Mouse (Mus musculus) heart, postnatal 0 days (tissue): ENCODE data around the gene Stk39. TPM values are rescaled to one million over a fixed set of nuclear protein-coding genes. Genes with fewer than 3 reads are reported as not detected.

Source experiments
- ATAC-seq: fragments of 200-750 bp; cut with Nextera tagmentation; 2 replicates; pipeline ENCODE4 v1.8.0; 2017; ENCODE audit warnings: low read depth, moderate number of reproducible peaks, moderate library complexity; ENCODE audit not compliant: insufficient read depth
- DNase-seq: peaks from one replicate; pipeline ENCODE4 v3.0.0-alpha.2; 2016; ENCODE audit warnings: low spot score
- H3K27ac ChIP-seq: fragments of 300-500 bp; sonication (generic); 2 replicates; pipeline ENCODE4 v1.5.1; 2014; ENCODE audit warnings: low read depth, mild to moderate bottlenecking
- H3K27me3 ChIP-seq: fragments of 300-500 bp; sonication (generic); 2 replicates; pipeline ENCODE4 v1.6.1; 2014; ENCODE audit warnings: low read length, mixed read lengths; ENCODE audit not compliant: control insufficient read depth, insufficient read depth
- H3K36me3 ChIP-seq: fragments of 300-500 bp; sonication (generic); replicated peaks from 2 replicates; pipeline ENCODE4 v1.6.1; 2014; ENCODE audit warnings: low read length, mixed read lengths; ENCODE audit not compliant: control insufficient read depth, insufficient read depth
- H3K4me1 ChIP-seq: fragments of 300-500 bp; sonication (generic); 2 replicates; pipeline ENCODE4 v1.6.1; 2014; ENCODE audit warnings: antibody characterized with exemption; ENCODE audit not compliant: control insufficient read depth, insufficient read depth
- H3K4me2 ChIP-seq: fragments of 300-500 bp; sonication (generic); 2 replicates; pipeline ENCODE4 v1.6.1; 2014; ENCODE audit warnings: low read depth, mild to moderate bottlenecking, low read length, moderate library complexity
- H3K4me3 ChIP-seq: fragments of 300-500 bp; sonication (generic); 2 replicates; pipeline ENCODE4 v1.5.1; 2014; ENCODE audit warnings: low read depth, low read length
- H3K9ac ChIP-seq: fragments of 300-500 bp; sonication (generic); replicated peaks from 2 replicates; pipeline ENCODE4 v1.6.1; 2014; ENCODE audit warnings: low read depth, low read length, mixed read lengths
- H3K9me3 ChIP-seq: fragments of 300-500 bp; sonication (generic); replicated peaks from 2 replicates; pipeline ENCODE4 v1.6.1; 2016; ENCODE audit warnings: low read length; ENCODE audit not compliant: control insufficient read depth
- CTCF ChIP-seq: IDR thresholded peaks from 2 replicates; pipeline ENCODE4 v1.5.1; 2016; ENCODE audit warnings: antibody characterized with exemption, control low read depth, low read depth
- EP300 ChIP-seq: IDR thresholded peaks from 2 replicates; pipeline ENCODE4 v1.6.1; 2016; ENCODE audit warnings: antibody characterized with exemption, low read depth
- WGBS: fragments of 180-500 bp; shearing (Covaris S2); extraction: QIAGEN DNeasy Blood & Tissue Kit; methylation state at CpG from one replicate; pipeline ENCODE4 v1.1.7; 2014; 5-methylcytosine and 5-hydroxymethylcytosine counted together
- polyA plus RNA-seq: library from polyadenylated mRNA; unstranded; fragments of >200 nt; fragmentation: Nextera tagmentation; extraction: Ambion mirVana; gene quantifications from 2 replicates; pipeline ENCODE4 v1.2.1, GENCODE M21; 2015
- total RNA-seq: library from RNA; depleted of rRNA; stranded (reverse); fragments of >200 nt; gene quantifications from 2 replicates; pipeline ENCODE4 v1.2.3, GENCODE M21; 2014; ENCODE audit warnings: low replicate concordance

Stk39 gene
- total and polyA plus RNA-seq, 2 experiments from 2014 or later = 81.8 to 93.2 TPM

DNA sequence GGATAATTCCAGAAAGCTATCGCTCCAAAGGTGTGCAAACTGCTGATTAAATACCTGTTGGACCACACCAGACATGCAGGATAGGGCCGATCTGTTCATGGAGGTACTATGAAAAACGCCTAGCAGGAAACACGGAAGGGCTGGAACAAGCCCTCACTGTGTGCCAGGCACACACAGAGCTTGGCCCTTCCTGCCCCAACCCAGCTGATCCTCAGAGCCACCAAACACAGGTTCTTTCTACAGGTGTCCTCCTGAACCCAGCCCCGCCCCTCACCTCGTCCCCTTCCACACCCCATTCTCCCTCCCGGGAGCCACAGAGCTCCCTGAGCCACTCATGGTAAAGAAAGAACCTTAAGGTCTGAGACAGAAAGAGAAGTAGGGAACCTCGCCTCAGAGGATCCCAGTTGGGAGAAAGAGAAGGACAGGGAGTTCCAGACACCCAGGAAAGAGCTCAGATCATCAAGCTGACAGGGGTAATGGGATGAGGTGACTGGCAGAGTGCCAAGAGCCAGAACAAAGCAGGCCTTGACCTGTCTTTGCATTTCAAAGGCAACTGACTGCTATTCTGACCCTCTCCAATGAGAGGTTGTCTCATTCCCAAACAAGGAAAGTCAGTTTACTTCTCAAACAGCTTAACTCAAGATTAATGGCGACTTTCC, 86.3 kb downstream of the Stk39 start:
- Histone ChIP-seq H3K9ac (no peak overlapping the region), H3K27me3 (no peaks in the 10 kb centered on the region), H3K4me2 (no peak overlapping the region), H3K27ac (no peak overlapping the region), H3K9me3 (no peaks in the 10 kb centered on the region), H3K36me3 (peaks cover 48% of the 10 kb centered on the region), H3K4me1 (peaks cover 9% of the 10 kb centered on the region; the same call in 1 of the 2 replicates), H3K4me3 (no peak overlapping the region)
- DNase-seq (no peak), ATAC-seq (no peak)
- no peak for TF ChIP-seq EP300
- no peak for TF ChIP-seq CTCF
- WGBS = 85% methylated on average over 9 of the region's 9 CpGs

DNA sequence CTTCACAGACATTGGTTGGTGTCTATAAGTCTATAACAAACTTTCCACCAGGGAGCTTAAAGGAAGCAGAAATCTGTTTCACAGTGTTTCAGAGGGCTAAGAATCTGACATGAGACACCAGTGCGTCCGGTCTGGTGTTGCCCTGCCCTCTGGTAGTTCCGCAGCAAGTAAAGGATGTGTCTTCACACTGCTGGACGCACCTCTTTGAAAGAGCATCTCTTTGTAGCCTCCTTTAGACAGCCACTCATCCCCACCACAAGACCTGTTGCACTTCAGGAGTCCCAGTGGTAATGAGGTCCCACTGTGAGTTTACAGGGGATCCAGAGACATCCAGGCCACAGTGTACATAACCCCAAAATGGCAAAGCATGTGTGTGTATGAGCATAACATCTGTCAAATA, 88.1 kb downstream of the Stk39 start:
- no peak overlapping the region for H3K4me3 ChIP-seq
- no peaks in the 10 kb centered on the region for H3K9me3 ChIP-seq
- no peak overlapping the region for H3K4me2 ChIP-seq
- no peak overlapping the region for H3K27ac ChIP-seq
- 87% methylated on average over 4 of the region's 4 CpGs for WGBS
- H3K27me3 ChIP-seq = no peaks in the 10 kb centered on the region
- no peak overlapping the region for H3K9ac ChIP-seq
- peaks cover 32% of the 10 kb centered on the region for H3K36me3 ChIP-seq
- TF ChIP-seq CTCF (no peak), EP300 (no peak)
- no peak for ATAC-seq
- H3K4me1 ChIP-seq = peaks cover 27% of the 10 kb centered on the region
- DNase-seq = no peak

DNA sequence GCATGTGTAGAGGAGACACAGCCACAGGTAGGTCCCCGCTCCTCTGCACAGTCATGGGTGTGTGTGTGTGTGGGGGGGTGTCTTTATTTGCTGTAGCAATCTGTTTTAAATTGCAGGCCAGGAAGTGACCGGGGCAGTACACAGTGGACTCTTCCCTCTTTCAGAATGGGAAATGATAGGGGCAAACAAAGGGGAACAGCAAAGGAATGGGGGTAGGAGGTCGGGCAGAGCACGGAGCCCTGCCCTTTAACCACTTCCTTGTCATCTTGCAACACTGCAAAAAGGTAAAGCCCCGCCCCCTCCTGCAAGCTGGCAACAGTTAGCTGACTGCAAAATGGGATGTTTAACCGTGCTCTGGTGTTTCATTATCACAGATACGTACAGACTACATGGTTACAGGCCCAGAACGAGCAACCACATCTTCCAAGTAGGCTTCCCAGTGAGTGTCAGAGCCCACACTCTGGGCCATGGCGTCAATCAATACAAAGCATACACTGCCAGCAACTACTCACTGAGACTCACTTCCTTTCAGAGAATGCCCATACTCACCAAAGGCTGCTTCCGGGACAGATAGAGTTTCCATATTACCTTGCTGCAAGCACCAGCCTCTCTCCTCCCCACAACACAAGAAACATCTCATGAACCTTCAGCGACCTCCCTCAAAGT, 89.5 kb downstream of the Stk39 start:
- TF ChIP-seq EP300 (no peak), CTCF (no peak)
- peaks cover 19% of the 10 kb centered on the region for H3K36me3 ChIP-seq
- ATAC-seq (no peak), DNase-seq (no peak)
- no peak overlapping the region for H3K4me3 ChIP-seq
- H3K4me1 ChIP-seq = peaks cover 39% of the 10 kb centered on the region
- no peaks in the 10 kb centered on the region for H3K27me3 ChIP-seq
- H3K27ac ChIP-seq = peak overlapping the region; percentile 27; the same call in 1 of the 2 replicates
- H3K9ac ChIP-seq = no peak overlapping the region; the same call in 1 of the 2 replicates
- H3K4me2 ChIP-seq = no peak overlapping the region
- 62% methylated on average over 11 of the region's 11 CpGs for WGBS
- H3K9me3 ChIP-seq = no peaks in the 10 kb centered on the region

DNA sequence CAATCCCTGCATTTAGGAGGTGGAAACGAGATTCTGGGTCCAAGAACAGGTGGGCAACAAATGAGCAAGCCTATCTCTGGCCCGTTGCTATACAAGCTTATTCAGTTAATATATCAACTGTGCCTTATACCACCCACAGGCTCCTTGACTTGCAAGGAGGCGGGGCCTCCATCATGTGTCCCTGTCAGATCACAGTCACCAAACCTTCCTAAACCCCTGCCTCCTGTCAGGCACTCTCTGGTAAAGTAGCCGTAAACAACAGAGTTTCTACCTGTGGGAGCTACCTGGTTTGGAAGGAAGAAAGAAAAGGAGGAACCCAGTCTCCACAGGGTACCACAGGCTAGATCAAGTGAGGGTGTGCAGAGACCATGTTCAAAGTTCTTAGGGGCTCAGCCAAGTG, 90.2 kb downstream of the Stk39 start:
- ATAC-seq = no peak
- 85% methylated on average over 4 of the region's 4 CpGs for WGBS
- no peaks in the 10 kb centered on the region for H3K27me3 ChIP-seq
- H3K4me1 ChIP-seq = peaks cover 45% of the 10 kb centered on the region
- peak overlapping the region; percentile 27; the same call in 1 of the 2 replicates for H3K27ac ChIP-seq
- peaks cover 16% of the 10 kb centered on the region; the same call in 1 of the 2 replicates for H3K36me3 ChIP-seq
- H3K4me2 ChIP-seq = no peak overlapping the region
- no peak for DNase-seq
- H3K9ac ChIP-seq = no peak overlapping the region; the same call in 1 of the 2 replicates
- no peaks in the 10 kb centered on the region for H3K9me3 ChIP-seq
- no peak overlapping the region for H3K4me3 ChIP-seq
- TF ChIP-seq CTCF = no peak
- no peak for TF ChIP-seq EP300

DNA sequence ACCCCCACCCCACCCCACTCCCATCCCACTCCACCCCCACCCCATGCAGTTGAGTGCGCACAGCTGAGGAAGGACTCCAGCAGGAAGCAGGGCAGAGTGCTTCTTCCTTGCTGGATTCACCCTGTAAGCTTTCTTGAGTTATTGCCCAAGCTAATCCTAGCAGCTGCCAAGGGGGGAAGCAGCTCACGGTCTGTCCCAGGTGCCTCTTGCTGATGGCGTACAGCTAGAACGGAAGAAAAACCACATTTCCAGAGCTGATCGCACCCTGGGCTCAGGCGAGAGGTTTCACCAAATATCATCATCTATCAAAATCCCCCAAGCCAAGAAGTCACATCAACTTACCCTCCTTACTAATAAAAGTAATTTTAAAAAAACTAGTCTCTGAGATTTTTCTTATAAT, 90.9 kb downstream of the Stk39 start:
- Histone ChIP-seq H3K4me3 (no peak overlapping the region), H3K36me3 (peaks cover 14% of the 10 kb centered on the region; the same call in 1 of the 2 replicates), H3K27ac (peak overlapping the region; percentile 41; the same call in 1 of the 2 replicates), H3K27me3 (no peaks in the 10 kb centered on the region), H3K4me1 (peaks cover 52% of the 10 kb centered on the region), H3K9me3 (no peaks in the 10 kb centered on the region), H3K9ac (no peak overlapping the region), H3K4me2 (no peak overlapping the region)
- 56% methylated on average over 6 of the region's 6 CpGs for WGBS
- DNase-seq (no peak), ATAC-seq (no peak)
- TF ChIP-seq CTCF = no peak
- no peak for TF ChIP-seq EP300
